Mouse (Mus musculus) telencephalon, adult 2 months (tissue): ENCODE data around the gene Ptprd.

Source experiments
- DNase-seq: peaks from one replicate; pipeline ENCODE4 v3.0.0-alpha.2; 2011; ENCODE audit warnings: low read depth, low spot score

Ptprd gene

GRCm38 (mm10) chr4:78211529-78212494 lies at the start of gene Ptprd:
Gene Ptprd (minus strand): TSS chr4:78211961.
- no peak for DNase-seq

GRCm38 (mm10) chr4:78235820-78236219 lies 24.1 kb upstream of the Ptprd start:
- DNase-seq: no peak

- DNase-seq: no peak
Measured at GRCm38 (mm10) chr4:78235316-78235715, 23.6 kb upstream of the Ptprd start.

- no peak for DNase-seq
Measured at GRCm38 (mm10) chr4:78234681-78235080, 22.9 kb upstream of the Ptprd start.

GRCm38 (mm10) chr4:78213949-78214348 lies 2.2 kb upstream of the Ptprd start:
- DNase-seq: no peak

GRCm38 (mm10) chr4:78212941-78213340 lies 1.2 kb upstream of the Ptprd start:
- DNase-seq: no peak

- no peak for DNase-seq
Measured at GRCm38 (mm10) chr4:78210878-78211528, 758 bp downstream of the Ptprd start.

- no peak for DNase-seq
Measured at GRCm38 (mm10) chr4:78205018-78205417, 6.7 kb downstream of the Ptprd start.

GRCm38 (mm10) chr4:78168447-78168846 lies 43.3 kb downstream of the Ptprd start:
- no peak for DNase-seq

GRCm38 (mm10) chr4:78160451-78160850 lies 51.3 kb downstream of the Ptprd start:
- peak; percentile 42 for DNase-seq

GRCm38 (mm10) chr4:78150561-78150960 lies 61.2 kb downstream of the Ptprd start:
- DNase-seq: no peak

GRCm38 (mm10) chr4:78142767-78143148 lies 69.0 kb downstream of the Ptprd start:
- DNase-seq: no peak

- no peak for DNase-seq
Measured at GRCm38 (mm10) chr4:78142088-78142766, 69.5 kb downstream of the Ptprd start.

GRCm38 (mm10) chr4:78110898-78111297 lies 100.9 kb downstream of the Ptprd start:
- no peak for DNase-seq

- DNase-seq: peak; percentile 48
Measured at GRCm38 (mm10) chr4:78097526-78097925, 114.2 kb downstream of the Ptprd start.

- no peak for DNase-seq
Measured at GRCm38 (mm10) chr4:78082744-78083143, 129.0 kb downstream of the Ptprd start.

GRCm38 (mm10) chr4:78077499-78077898 lies 134.3 kb downstream of the Ptprd start:
- DNase-seq: peak; percentile 21

- DNase-seq: no peak
Measured at GRCm38 (mm10) chr4:78077087-78077486, 134.7 kb downstream of the Ptprd start.

GRCm38 (mm10) chr4:78038401-78038800 lies 173.4 kb downstream of the Ptprd start:
- no peak for DNase-seq

- no peak for DNase-seq
Measured at GRCm38 (mm10) chr4:78002065-78002464, 209.7 kb downstream of the Ptprd start.

- peak; percentile 40 for DNase-seq
Measured at GRCm38 (mm10) chr4:77992709-77993108, 219.1 kb downstream of the Ptprd start.

- DNase-seq: no peak
Measured at GRCm38 (mm10) chr4:77982094-77982493, 229.7 kb downstream of the Ptprd start.
